In genomic region chr4:134316390-134316789, GRCm38 (mm10) we compare ENCODE assay signal across 9 mouse cellular contexts. TPM values are rescaled to one million over a fixed set of nuclear protein-coding genes. Genes with fewer than 3 reads are reported as not detected.
A peak's percentile ranks its signal among the peaks of the same experiment; 100 is the strongest.
DNase-seq lines count a peak whose midpoint lies in the region; ATAC-seq lines count a peak whose summit lies in the region.
"Had no signal": no experiment of that assay in that cellular context is flagged by ENCODE, and none has a peak within 500 bp of the region (broad histone marks: within the 10 kb centered on the region; RNA-seq: fewer than 3 reads in every experiment).

No protein-coding gene starts in this region.

- peaks cover 37% of the 10 kb centered on the region for H3K4me1 ChIP-seq in heart, embryonic 11.5 days (ENCODE audit: control insufficient read depth, insufficient read depth, low read length)
- H3K4me1 ChIP-seq in hindbrain, embryonic 14.5 days (replicated peaks; ENCODE audit: control insufficient read depth, insufficient read depth, low read length), result no peaks in the 10 kb centered on the region

- peak overlapping the region; percentile 96 for H3K27ac ChIP-seq in heart, embryonic 11.5 days (ENCODE audit: low read depth, low read length)
- H3K27ac ChIP-seq in hindbrain, embryonic 14.5 days, result no peak overlapping the region

- H3K9me3 ChIP-seq in heart, embryonic 11.5 days (replicated peaks; ENCODE audit: control insufficient read depth, low read length), result no peaks in the 10 kb centered on the region; the same call in 1 of the 2 replicates
- H3K9me3 ChIP-seq in hindbrain, embryonic 14.5 days (ENCODE audit: control insufficient read depth, low read length), result no peaks in the 10 kb centered on the region

- peak; percentile 57; the same call in 1 of the 2 replicates for ATAC-seq in heart, embryonic 11.5 days (replicated peaks; ENCODE audit: insufficient number of reproducible peaks, low FRiP score, low TSS enrichment)
- ATAC-seq in hindbrain, embryonic 14.5 days (ENCODE audit: low FRiP score), result no peak

- H3K4me2 ChIP-seq in heart, embryonic 11.5 days, result peak overlapping the region; percentile 65
- H3K4me2 ChIP-seq in hindbrain, embryonic 14.5 days (replicated peaks), result no peak overlapping the region
- H3K4me2 ChIP-seq: midbrain, embryonic 11.5 days had no signal

- no peaks in the 10 kb centered on the region for H3K27me3 ChIP-seq in heart, embryonic 11.5 days (ENCODE audit: control insufficient read depth, insufficient read depth, low read length)
- no peaks in the 10 kb centered on the region for H3K27me3 ChIP-seq in hindbrain, embryonic 14.5 days (ENCODE audit: control insufficient read depth, insufficient read depth, low read length)

- H3K36me3 ChIP-seq in heart, embryonic 11.5 days (ENCODE audit: control insufficient read depth, insufficient read depth, low read length), result peaks cover 2% of the 10 kb centered on the region
- no peaks in the 10 kb centered on the region for H3K36me3 ChIP-seq in hindbrain, embryonic 14.5 days (replicated peaks; ENCODE audit: control insufficient read depth, insufficient read depth)

- peak; percentile 32 for DNase-seq in thymus, postnatal 0 days (ENCODE audit: low spot score)
- DNase-seq in thymus, adult 18-20 months, result no peak
- peak; percentile 53 to 65 for DNase-seq in kidney, postnatal 25 days
- DNase-seq in hindbrain, embryonic 14.5 days (ENCODE audit: low spot score), result no peak
- no peak for DNase-seq in ovary, postnatal 10 days (ENCODE audit: low spot score)
- DNase-seq in cerebellum, postnatal 10 days, result no peak

- H3K9ac ChIP-seq in heart, embryonic 11.5 days (ENCODE audit: low read depth, low read length), result peak overlapping the region; percentile 77; the same call in 1 of the 2 replicates
- H3K9ac ChIP-seq in hindbrain, embryonic 14.5 days, result no peak overlapping the region

- 32% methylated on average over 16 of the region's 16 CpGs for WGBS in heart, embryonic 11.5 days (ENCODE audit: insufficient replicate concordance)
- WGBS in hindbrain, embryonic 14.5 days, result 57% methylated on average over 16 of the region's 16 CpGs

- H3K4me3 ChIP-seq in heart, embryonic 11.5 days (ENCODE audit: low read depth, low read length), result peak overlapping the region; percentile 55
- no peak overlapping the region for H3K4me3 ChIP-seq in hindbrain, embryonic 14.5 days (replicated peaks; ENCODE audit: low read length)

RNA-seq across cellular contexts. Expression of gene Trim63, which starts 1.5 kb away (rescaled TPM):
- 1.1 and 1.3 TPM in 2 replicates for polyA plus RNA-seq in thymus, postnatal 0 days (2015; fragmentation: Nextera tagmentation; extraction: Ambion mirVana)
- polyA plus RNA-seq in heart, embryonic 11.5 days (2014; fragmentation: Nextera tagmentation; extraction: Ambion mirVana), result 21.6 and 22.1 TPM in 2 replicates
- polyA plus RNA-seq in hindbrain, embryonic 14.5 days (2014; fragmentation: Nextera tagmentation; extraction: Ambion mirVana), result 0.23 TPM in 1 of 2 replicates, not detected in the other
- polyA plus RNA-seq: midbrain, embryonic 11.5 days had no signal

RNA-seq across cellular contexts. Expression of gene Slc30a2, which starts 26.6 kb away (rescaled TPM):
- 0.17 and 0.40 TPM in 2 replicates for polyA plus RNA-seq in thymus, postnatal 0 days (2015; fragmentation: Nextera tagmentation; extraction: Ambion mirVana)
- 0.26 TPM in 1 of 2 replicates, not detected in the other for polyA plus RNA-seq in heart, embryonic 11.5 days (2014; fragmentation: Nextera tagmentation; extraction: Ambion mirVana)
- polyA plus RNA-seq in hindbrain, embryonic 14.5 days (2014; fragmentation: Nextera tagmentation; extraction: Ambion mirVana), result 0.13 and 0.14 TPM in 2 replicates
- polyA plus RNA-seq: hindbrain, embryonic 11.5 days; midbrain, embryonic 11.5 days had no signal

RNA-seq across cellular contexts. Expression of gene Pdik1l, which starts 28.7 kb away (rescaled TPM):
- 18.3 and 21.9 TPM in 2 replicates for polyA plus RNA-seq in thymus, postnatal 0 days (2015; fragmentation: Nextera tagmentation; extraction: Ambion mirVana)
- 13.7 and 16.3 TPM in 2 replicates for polyA plus RNA-seq in heart, embryonic 11.5 days (2014; fragmentation: Nextera tagmentation; extraction: Ambion mirVana)
- 38.5 and 45.1 TPM in 2 replicates for polyA plus RNA-seq in hindbrain, embryonic 14.5 days (2014; fragmentation: Nextera tagmentation; extraction: Ambion mirVana)

Comparison
In these comparisons a context has a peak if more than half of its experiments do, and no peak if none do; other contexts are left out.
1. DNase-seq: peak in thymus, postnatal 0 days (single experiment) and kidney, postnatal 25 days (2 of 2); none in thymus, adult 18-20 months (0 of 2), hindbrain, embryonic 14.5 days (single experiment), ovary, postnatal 10 days (single experiment) and cerebellum, postnatal 10 days (0 of 2).